Mouse (Mus musculus): ENCODE results near the gene Fbxl7.

DNA sequence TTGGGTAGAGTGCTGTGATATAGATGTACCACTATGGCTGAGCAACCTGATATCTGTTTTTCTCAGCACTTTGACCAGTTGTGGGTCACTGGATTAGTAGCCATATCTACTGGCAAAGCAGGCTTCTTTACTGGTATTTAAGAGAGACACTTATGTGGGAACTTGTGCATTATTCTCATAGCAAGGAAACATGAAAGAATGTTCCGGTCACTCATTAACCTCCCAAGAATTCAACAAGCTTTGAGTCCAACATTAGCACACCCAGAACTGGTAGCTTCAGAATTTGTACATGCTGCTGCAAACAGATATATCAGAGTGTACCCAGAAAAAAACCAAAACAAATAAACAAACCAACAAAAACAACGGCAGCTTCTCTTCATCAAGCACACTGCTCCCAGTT lies 120.5 kb downstream of the Fbxl7 start:
- TF ChIP-seq CTCF (IDR thresholded peaks at IDR 0.05; ENCODE audit: extremely low read depth, insufficient read depth, insufficient read length, insufficient replicate concordance) (no peak), POLR2A (IDR thresholded peaks at IDR 0.05; ENCODE audit: low read depth, low read length) (no peak)

Data from spleen, adult 2 months (tissue).